Mouse (Mus musculus): ENCODE data around the gene Fcgr3. TPM values are rescaled to one million over a fixed set of nuclear protein-coding genes. Genes with fewer than 3 reads are reported as not detected.

Gene Fcgr3
- total RNA-seq, 2 experiments from 2014 or later, result 9.9 to 12.5 TPM

- no peak for DNase-seq (ENCODE audit: low spot score in 2 of 2)
Observed at GRCm38 (mm10) chr1:171017468-171018158, 47.1 kb downstream of the Fcgr3 start.

- DNase-seq (ENCODE audit: low spot score in 2 of 2), result no peak
Observed at GRCm38 (mm10) chr1:171016676-171017356, 47.9 kb downstream of the Fcgr3 start.

- no peak for DNase-seq (ENCODE audit: low spot score in 2 of 2)
Observed at GRCm38 (mm10) chr1:171011733-171012132, 53.0 kb downstream of the Fcgr3 start.

GRCm38 (mm10) chr1:171006905-171007304 lies 57.8 kb downstream of the Fcgr3 start:
- DNase-seq (ENCODE audit: low spot score in 2 of 2), result no peak

GRCm38 (mm10) chr1:171006335-171006734 lies 58.4 kb downstream of the Fcgr3 start:
- no peak for DNase-seq (ENCODE audit: low spot score in 2 of 2)

- no peak for DNase-seq (ENCODE audit: low spot score in 2 of 2)
Observed at GRCm38 (mm10) chr1:171005586-171005985, 59.1 kb downstream of the Fcgr3 start.

- no peak for DNase-seq (ENCODE audit: low spot score in 2 of 2)
Observed at GRCm38 (mm10) chr1:171005081-171005480, 59.7 kb downstream of the Fcgr3 start.

Small RNAs within 50 kb of the gene (microRNA-seq; reads per million reads assigned to microRNA genes)
- 0 reads per million in 2 experiments for gene Gm27552
- gene Gm27844, result 0 reads per million in 2 experiments
- gene Mir6546, result 0.20 to 0.49 reads per million in 2 experiments

Other genes starting within 250 kb of the Fcgr3 start
- gene Atf6, start 197.2 kb downstream of the Fcgr3 start, total RNA-seq (2021), result 10 to 100 TPM; 50.9 to 51.6 TPM
- gene Gm26620, start 179.9 kb downstream of the Fcgr3 start, total RNA-seq (2021), result under 1 TPM; 0.54 to 0.71 TPM
- 10 to 100 TPM; 14.7 to 15.8 TPM for gene Dusp12, start 179.4 kb downstream of the Fcgr3 start, total RNA-seq (2021)
- gene Fcrlb, start 152.0 kb downstream of the Fcgr3 start, total RNA-seq (2021), result under 1 TPM; 0.25 to 0.33 TPM
- gene Fcrla, start 137.4 kb downstream of the Fcgr3 start, total RNA-seq (2021), result not detected
- 1 to 10 TPM; 4.0 to 4.4 TPM for gene Fcgr2b, start 88.4 kb downstream of the Fcgr3 start, total RNA-seq (2021)
- gene Fcgr4, start 46.0 kb downstream of the Fcgr3 start, total RNA-seq (2021), result under 1 TPM in 1 of 2 experiments, not detected in 1; 0.25 TPM
- gene Cfap126, start 49.0 kb upstream of the Fcgr3 start, total RNA-seq (2021), result 1 to 10 TPM; 1.5 to 2.0 TPM
- 100 to 1,000 TPM; 181 to 187 TPM for gene Sdhc, start 85.7 kb upstream of the Fcgr3 start, total RNA-seq (2021)
- not detected for gene Mpz, start 85.8 kb upstream of the Fcgr3 start, total RNA-seq (2021)
- 10 to 100 TPM; 47.5 to 47.7 TPM for gene Pcp4l1, start 131.3 kb upstream of the Fcgr3 start, total RNA-seq (2021)
- gene Nr1i3, start 149.0 kb upstream of the Fcgr3 start, total RNA-seq (2021), result under 1 TPM in 1 of 2 experiments, not detected in 1; 0.17 TPM
- 10 to 100 TPM; 71.6 to 77.6 TPM for gene Tomm40l, start 157.6 kb upstream of the Fcgr3 start, total RNA-seq (2021)
- gene Apoa2, start 160.1 kb upstream of the Fcgr3 start, total RNA-seq (2021), result 1 to 10 TPM; 2.2 to 3.1 TPM
- gene Fcer1g, start 169.4 kb upstream of the Fcgr3 start, total RNA-seq (2021), result 10 to 100 TPM; 16.3 to 20.8 TPM
- gene Adamts4, start 185.5 kb upstream of the Fcgr3 start, total RNA-seq (2021), result 10 to 100 TPM; 10.9 to 11.9 TPM
- 100 to 1,000 TPM; 270 to 277 TPM for gene Ndufs2, start 186.5 kb upstream of the Fcgr3 start, total RNA-seq (2021)
- gene B4galt3, start 205.4 kb upstream of the Fcgr3 start, total RNA-seq (2021), result 10 to 100 TPM; 71.0 to 71.4 TPM
- gene Ppox, start 216.3 kb upstream of the Fcgr3 start, total RNA-seq (2021), result 10 to 100 TPM; 23.2 to 25.3 TPM
- gene Usp21, start 223.1 kb upstream of the Fcgr3 start, total RNA-seq (2021), result 10 to 100 TPM; 60.9 to 61.3 TPM
- 100 to 1,000 TPM in 1 of 2 experiments, 10 to 100 TPM in 1; 99.7 to 108 TPM for gene Ufc1, start 230.1 kb upstream of the Fcgr3 start, total RNA-seq (2021)

Data from layer of hippocampus, adult 18-20 months (tissue).